Mouse (Mus musculus): ENCODE data around the gene Grhpr.
A peak's percentile ranks its signal among the peaks of the same experiment; 100 is the strongest.
"Not testable (repeated sequence)": the region's sequence is repeated elsewhere in the genome, so short reads cannot be mapped to it uniquely, and the experiment has no call there.

Grhpr gene

GRCm38 (mm10) chr4:44981280-44981973, at the start of gene Grhpr:
TSS of gene Grhpr (plus strand) at chr4:44981395.
- peak; percentile 87 for DNase-seq

DNA sequence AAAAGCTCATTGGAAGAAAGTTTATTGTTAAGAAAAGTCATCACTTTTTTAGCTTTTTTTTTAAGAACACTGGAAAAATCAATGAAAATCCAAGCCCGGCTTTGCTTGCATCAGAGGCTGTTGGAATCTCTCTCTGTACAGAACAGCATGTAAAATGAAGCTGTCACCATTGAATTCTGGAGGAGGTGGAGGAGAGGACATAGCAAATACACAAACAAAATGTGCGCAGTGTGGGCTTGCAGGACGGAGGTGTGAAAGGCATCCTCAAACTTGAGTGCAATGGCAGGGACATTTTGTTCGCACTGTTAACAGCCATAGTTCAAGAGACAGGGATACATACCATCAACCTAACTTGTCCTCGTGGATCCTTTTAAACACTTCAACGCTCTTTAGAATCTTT, 49.5 kb upstream of the Grhpr start:
- DNase-seq, result no peak

DNA sequence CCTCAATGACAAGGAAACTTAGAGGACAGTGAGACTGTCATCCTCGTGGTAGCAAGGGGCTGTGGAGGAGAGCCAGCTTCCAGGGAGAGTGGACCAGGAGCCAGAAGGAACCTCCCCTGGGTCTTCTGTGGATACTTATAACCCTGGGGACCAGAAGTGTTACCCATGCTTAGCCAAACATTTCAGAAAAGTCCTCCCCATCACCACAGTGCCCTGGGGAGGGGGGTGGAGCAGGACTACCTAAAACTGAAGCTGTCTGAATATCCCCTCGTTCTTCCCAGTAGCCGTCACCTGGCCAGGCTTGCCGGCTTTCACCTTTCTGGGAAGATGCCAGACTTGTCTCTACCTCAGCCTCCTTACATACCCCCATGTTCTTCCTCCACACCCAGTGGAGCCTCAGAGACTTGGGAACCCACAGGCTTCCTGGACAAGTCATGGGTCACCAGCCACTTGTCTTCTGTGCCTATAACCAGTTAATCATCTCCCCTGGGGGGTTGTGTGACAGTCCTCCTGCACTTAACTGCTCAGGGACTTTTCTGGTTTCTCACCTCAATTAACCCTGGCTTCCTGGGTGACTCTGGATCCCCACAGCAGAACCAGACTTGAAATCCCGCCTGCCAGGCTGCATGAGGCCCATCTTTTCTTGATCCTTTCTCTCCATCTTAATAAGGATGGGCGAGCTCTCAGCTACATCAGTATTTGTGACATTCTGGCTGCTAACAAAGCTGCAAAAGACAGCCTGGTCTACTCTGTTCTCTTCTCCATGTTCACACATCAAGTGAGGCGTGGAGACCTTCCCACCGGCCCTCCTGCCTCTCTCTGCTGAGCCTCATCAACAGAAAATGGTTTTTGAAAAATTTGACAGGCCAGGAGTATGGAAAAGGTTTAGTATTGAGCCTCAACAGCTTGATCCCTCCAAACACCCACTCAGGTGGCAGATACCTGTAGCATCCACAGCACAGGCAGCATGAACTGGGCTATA, 42.5 kb upstream of the Grhpr start:
- peak; percentile 7 for DNase-seq

DNA sequence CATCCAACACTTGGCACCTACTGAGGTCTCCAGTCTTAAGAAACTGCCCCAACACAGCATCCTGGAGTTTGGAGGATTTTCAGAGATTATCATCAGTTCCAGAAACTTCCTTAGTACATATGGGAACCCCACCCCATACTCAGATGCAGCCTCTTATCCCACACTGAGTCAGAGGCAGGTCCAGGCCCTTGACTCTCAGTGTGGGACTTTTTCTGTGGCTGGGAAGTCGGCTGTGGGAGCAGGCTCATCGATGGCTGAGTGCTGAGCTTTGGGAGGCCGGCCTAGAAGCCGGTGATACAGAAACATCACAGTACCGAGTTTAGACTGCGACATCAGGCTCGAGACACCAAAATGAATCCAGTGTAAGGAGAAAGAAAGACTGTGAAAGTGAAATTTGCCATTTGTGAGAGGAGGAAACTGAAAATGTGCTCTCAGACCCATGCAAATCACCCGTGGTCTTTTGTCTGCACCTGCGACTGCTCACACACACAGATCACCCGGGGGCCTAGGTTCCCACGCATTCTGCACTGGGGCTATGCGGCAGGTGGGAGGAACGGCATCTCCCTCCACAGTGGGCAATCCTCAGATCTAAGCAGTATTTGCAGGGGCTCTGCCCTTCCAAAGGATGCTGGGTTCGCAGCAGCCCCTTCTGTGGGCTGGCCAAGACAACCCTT, 41.5 kb upstream of the Grhpr start:
- DNase-seq, result no peak

DNA sequence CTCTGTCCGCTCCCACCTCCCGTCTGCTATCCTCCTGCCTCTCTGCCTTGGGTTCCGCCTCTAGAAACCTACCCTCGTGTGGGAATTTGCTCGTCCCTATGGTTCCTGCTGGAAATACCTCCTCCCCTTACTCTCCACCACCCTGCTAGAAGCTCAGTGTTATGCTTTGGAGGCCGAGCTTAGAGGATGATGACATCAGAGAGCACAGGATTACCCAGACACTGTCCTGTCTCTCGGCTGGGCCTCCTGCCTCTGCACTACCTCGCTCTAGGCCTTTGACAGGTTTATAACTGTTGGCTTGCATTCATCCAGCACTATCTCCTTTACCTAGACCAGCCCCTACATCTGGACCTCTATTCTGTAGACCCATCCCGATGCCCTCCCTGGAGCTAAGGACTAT, 40.9 kb upstream of the Grhpr start:
- DNase-seq, result no peak

- no peak for DNase-seq
These were observed 39.0 kb upstream of the Grhpr start for GRCm38 (mm10) chr4:44942237-44942636.

DNA sequence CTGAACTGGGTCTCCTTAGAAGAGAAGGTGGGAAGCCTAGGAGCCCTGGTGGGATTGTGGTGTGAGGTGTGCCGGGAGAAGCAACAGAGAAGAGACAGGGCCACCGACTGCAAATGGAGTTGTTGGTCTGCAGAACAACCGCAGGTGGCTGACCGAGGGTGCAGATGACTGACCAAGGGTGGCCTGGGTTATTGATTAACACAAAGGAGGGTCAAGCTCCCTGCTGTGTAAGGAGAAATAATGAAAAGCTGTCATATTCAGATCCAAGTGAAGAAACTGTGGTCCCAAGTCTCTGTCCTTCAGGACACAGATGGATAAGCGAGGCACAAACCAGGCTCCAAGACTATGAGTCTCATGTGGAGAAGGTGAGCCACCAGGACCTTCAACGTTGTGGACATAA, 37.7 kb upstream of the Grhpr start:
- DNase-seq, result peak; percentile 54

- DNase-seq, result peak; percentile 14
These were observed 36.6 kb upstream of the Grhpr start for GRCm38 (mm10) chr4:44944426-44945075.

DNA sequence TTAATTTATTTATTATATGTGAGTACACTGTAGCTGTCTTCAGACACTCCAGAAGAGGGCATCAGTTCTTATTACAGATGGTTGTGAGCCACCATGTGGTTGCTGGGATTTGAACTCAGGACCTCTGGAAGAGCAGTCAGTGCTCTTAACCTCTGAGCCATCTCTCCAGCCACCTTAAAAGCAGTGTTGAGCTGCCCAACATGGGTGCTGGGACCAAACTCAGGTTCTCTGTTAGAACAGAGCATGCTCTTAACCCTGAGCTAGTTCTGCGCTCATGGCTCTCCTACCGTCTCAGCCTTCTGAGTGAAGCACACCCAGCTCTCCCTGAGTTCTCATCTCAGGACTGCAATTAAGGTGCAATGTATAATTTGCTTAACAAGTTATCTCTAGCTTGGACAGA, 35.1 kb upstream of the Grhpr start:
- not testable (repeated sequence) for DNase-seq

DNA sequence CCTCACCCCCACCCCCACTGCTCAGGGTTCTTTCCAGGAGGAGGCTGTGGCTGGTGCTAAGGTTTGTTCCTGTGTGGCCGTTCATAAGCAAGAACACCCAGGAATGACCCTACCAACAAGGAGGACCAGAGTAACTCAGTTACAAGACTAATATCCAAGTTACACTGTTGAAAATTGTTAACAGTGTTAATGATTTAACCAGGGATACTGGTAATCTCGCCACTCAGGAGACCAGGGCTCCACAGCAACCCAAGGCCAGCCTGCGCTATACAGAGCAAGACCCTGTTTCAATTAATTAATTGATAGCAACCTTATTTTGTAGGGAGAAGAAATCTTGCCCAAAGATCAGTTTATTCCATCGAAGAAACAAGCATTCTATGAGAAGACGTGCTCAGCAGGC, 33.7 kb upstream of the Grhpr start:
- DNase-seq, result no peak

DNA sequence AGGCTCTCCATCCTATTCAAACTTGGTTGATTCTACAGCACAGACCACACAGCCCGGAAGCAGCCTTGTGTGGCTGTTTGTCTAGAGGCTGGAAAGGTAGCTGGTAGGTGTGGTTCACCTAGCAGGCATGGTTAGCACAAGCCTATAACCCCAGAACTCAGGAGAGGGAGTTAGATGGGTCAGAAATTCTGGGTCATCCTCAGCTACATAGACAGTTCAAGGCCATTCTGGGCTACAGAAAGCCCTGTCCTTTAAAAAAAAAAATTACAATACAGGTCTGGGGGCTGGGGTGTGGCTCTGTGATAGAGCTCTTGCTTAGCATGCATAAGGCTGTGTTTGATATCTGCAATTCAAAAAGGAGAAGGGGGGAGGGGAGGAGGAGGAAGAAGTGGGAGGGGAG, 32.9 kb upstream of the Grhpr start:
- DNase-seq, result no peak

GRCm38 (mm10) chr4:44953041-44953440, 28.2 kb upstream of the Grhpr start:
- DNase-seq, result no peak

DNA sequence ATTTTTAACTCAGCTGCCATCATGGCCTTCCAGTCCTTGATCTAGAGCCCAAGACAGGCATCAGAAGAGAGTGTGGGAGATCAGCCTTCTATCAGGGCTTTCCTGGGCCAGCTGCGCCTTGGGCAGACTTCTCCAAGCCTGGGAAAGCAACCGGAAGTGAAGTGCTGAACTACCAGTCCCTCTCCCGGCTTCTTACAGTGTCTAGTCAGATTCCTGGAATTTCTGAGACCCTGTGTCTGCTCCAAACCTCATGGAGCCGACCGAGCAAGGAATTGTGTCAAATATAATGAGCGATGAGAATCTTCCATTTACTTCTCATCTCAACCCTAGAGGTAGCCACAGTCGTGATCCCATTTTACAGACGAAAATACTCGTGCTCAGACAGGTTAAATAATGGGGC, 22.4 kb upstream of the Grhpr start:
- DNase-seq, result no peak

- DNase-seq, result no peak
These were observed 22.0 kb upstream of the Grhpr start for GRCm38 (mm10) chr4:44959220-44959619.

DNA sequence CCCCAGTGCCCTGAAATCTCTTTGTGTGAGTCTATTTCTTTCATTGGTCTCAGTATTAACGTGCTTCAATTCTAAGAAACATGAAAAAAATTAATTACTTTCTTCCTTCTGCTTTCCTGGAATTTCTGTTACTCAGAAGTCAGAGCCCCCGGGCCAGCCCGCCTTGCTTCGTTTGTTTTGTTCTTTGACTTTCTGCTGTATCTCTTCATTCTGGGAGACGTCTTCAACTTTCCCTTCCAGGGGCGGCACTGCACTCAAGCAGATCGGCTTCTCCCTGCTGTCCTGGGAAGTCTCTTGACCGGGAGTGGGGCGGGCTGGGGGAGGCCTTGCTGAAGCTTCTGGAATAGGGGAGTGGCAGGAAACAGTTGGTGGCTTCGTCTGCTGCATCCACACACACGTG, 18.0 kb upstream of the Grhpr start:
- DNase-seq, result no peak

DNA sequence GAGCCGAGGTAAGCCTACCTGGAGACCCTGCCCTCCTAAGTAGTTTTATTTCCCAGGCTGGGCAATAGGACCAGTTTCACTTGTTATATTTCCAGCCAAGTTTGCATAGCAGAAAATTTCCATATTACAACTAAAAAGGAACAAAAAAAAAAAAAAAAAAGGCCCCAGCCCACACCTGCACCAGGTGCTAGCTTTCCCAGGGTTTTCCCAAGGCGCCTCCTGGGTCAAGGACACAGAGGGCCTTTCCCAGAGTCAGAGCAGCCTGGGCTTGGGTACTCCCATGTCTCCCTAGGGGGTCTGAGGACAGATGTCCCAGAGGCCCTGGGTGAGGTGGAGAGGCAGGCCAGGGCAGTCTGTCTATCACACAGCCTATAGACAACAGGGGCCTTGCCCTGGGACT, 16.0 kb upstream of the Grhpr start:
- DNase-seq, result no peak

DNA sequence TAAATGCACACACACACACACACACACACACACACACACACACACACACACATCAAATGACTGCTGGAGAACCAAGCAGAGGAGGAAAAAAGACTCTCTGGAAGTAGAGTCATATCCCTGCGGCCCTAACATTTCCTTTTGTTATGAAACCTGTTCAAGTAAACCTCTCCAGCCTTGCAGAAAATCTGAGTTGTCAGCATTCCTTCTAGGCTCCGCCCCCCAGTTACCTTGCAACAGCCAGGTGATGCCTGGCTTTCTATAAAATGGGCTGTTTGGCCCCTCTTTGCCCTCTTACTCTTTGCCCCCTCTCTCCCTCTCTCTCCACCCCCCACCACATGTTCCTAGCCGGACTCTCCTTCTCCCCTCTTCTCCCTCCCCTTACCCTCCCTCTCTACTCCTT, 15.5 kb upstream of the Grhpr start:
- no peak for DNase-seq

GRCm38 (mm10) chr4:44967402-44967801, 13.8 kb upstream of the Grhpr start:
- DNase-seq, result no peak

GRCm38 (mm10) chr4:44970056-44970455, 11.1 kb upstream of the Grhpr start:
- DNase-seq, result no peak

DNA sequence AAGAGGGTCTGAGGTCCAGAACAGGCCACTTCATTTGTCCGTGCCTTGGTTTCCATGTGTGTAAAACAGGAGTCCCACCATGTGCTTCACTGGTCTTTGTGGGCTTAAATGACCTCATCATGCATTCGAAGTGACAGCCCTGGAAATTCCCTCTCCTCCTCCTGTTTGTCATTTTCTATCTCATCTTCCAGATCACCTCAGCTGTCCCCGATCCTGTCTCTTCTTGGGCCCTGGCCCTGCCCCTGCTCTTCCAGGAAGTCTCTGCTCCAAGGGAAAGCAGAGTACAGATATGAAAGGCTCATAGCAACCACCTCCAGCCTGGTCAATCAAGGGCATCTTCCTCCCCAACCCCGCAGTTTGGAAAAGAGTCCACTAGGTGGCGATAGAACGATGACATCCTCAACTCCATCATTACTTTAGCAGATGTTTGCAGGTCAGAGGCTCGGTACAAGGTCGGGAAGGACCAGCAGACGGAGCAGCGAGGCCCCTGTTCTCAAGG, 10.5 kb upstream of the Grhpr start:
- DNase-seq, result peak; percentile 72

- DNase-seq, result peak; percentile 91
These were observed 7.7 kb upstream of the Grhpr start for GRCm38 (mm10) chr4:44973450-44973849.

- no peak for DNase-seq
These were observed 7.3 kb upstream of the Grhpr start for GRCm38 (mm10) chr4:44973871-44974270.

DNA sequence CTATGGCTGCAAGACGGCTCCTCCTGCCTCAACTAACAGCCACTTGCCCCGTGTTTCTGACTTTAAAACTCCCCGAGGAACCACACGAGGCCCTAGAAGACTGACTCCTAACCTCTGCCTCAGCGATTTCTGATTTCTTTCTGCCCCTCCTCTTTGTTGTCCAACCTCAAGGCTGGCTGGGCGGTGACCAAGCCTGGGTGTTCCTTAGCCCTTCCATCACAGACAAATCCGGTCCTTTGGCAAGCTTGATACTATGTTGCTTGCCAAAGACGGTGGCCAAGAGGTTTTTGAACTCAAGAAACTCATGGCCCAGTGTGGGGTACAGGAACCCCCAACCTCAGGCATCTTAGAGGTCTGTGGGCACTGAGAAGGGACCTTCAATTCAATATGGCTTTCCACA, 6.9 kb upstream of the Grhpr start:
- peak; percentile 26 for DNase-seq

Measured in kidney, adult 18-20 months (tissue).